Mouse (Mus musculus): ENCODE measurements around the gene Alg5.

DNA sequence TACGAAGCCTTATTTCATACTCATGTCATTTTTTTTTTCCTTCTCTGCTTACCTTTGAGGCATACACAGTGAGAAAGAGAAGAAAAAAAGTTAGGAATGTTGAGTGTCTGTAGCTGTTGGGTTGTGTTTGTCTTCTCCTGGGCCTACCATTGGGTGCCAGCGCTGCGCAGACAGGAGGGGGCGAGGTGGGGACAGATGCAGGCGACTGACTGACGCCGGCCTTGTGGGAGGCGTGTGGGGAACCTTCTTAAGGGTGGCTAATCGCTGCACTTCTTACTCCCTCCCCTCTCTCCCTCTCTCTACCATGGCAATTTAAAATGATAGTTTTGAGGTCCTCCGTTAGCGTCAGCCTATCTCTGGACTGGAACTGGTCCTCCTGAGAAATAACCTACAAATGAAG is 20.7 kb downstream of the Alg5 start:
- no peak for TF ChIP-seq MYOG (IDR thresholded peaks at IDR 0.05; ENCODE audit: control insufficient read depth, extremely low read depth, insufficient read length)
- no peak for TF ChIP-seq CTCF (IDR thresholded peaks at IDR 0.05; ENCODE audit: control insufficient read depth, insufficient read depth, insufficient read length)
- no peak for TF ChIP-seq USF1 (IDR thresholded peaks at IDR 0.05; ENCODE audit: low read depth)
- TF ChIP-seq CEBPB (IDR thresholded peaks at IDR 0.05; ENCODE audit: low read depth): no peak
- TF ChIP-seq FOSL1 (IDR thresholded peaks at IDR 0.05; ENCODE audit: insufficient read depth, low read length, poor library complexity, severe bottlenecking): no peak

All from C2C12 (cell line).